Comparison of ENCODE assay signal across 8 mouse cellular contexts in genomic region chr11:75572854-75573650, GRCm38 (mm10). TPM values are rescaled to one million over a fixed set of nuclear protein-coding genes. Genes with fewer than 3 reads are reported as not detected.
DNase-seq lines count a peak whose midpoint lies in the region; ATAC-seq and TF ChIP-seq lines count a peak whose summit lies in the region.

No protein-coding gene starts in this region.

- dilution Hi-C loops in CH12.LX (cut with MboI; ENCODE audit: extremely low pct_ligation_motif_present, extremely low pct_unique_long_range_greater_than_20kb, low sequenced_read_pairs) = no loop called here

- peak; percentile 98 for DNase-seq in CH12.LX (ENCODE audit: extremely low read depth)
- peak; percentile 92 for DNase-seq in c-Kit-positive CD71-positive TER-119-negative erythroid progenitor cells, embryonic 14.5 days (ENCODE audit: low read depth)
- DNase-seq in heart, postnatal 10 days = peak; percentile 95 to 97
- peak; percentile 83 for DNase-seq in large intestine, adult 2 months (ENCODE audit: low read depth, low spot score)
- DNase-seq in liver, postnatal 0 days = peak; percentile 94
- DNase-seq in testis, postnatal 10 days (ENCODE audit: low spot score) = peak; percentile 96

- no peak; the same call in none of the 2 replicates for TF ChIP-seq RAD21 in CH12.LX (IDR thresholded peaks at IDR 0.05; ENCODE audit: low read depth, low read length)

- no peak overlapping the region for H3K4me2 ChIP-seq in CH12.LX (ENCODE audit: insufficient read depth, low read depth, poor library complexity, severe bottlenecking)
- H3K4me2 ChIP-seq in forebrain, embryonic 12.5 days = peak overlapping the region; percentile 11; the same call in 1 of the 2 replicates
- peak overlapping the region; percentile 52 for H3K4me2 ChIP-seq in liver, postnatal 0 days (ENCODE audit: low read depth, low read length)
- no peak overlapping the region for H3K4me2 ChIP-seq in neural tube, embryonic 14.5 days (ENCODE audit: low read depth, low read length)

- no peak overlapping the region for H3K9ac ChIP-seq in CH12.LX (ENCODE audit: insufficient read depth, low read depth)
- peak overlapping the region; percentile 25; the same call in 1 of the 2 replicates for H3K9ac ChIP-seq in forebrain, embryonic 12.5 days
- H3K9ac ChIP-seq in liver, postnatal 0 days (replicated peaks) = no peak overlapping the region; the same call in 1 of the 2 replicates
- peak overlapping the region; percentile 29 for H3K9ac ChIP-seq in neural tube, embryonic 14.5 days (replicated peaks; ENCODE audit: low read depth, low read length)

- peaks cover 18 to 45% of the 10 kb centered on the region in 2 experiments for H3K36me3 ChIP-seq in CH12.LX (replicated peaks in 1 of 2; ENCODE audit: control insufficient read depth in 1 of 2, insufficient read depth in 1 of 2, low read length in 1 of 2)
- peaks cover 19% of the 10 kb centered on the region for H3K36me3 ChIP-seq in forebrain, embryonic 12.5 days (replicated peaks)
- 0 out of 2 replicates have a peak, but pooled peaks cover 6% of the 10 kb centered on the region for H3K36me3 ChIP-seq in liver, postnatal 0 days (replicated peaks; ENCODE audit: insufficient read depth, low read length)
- H3K36me3 ChIP-seq in neural tube, embryonic 14.5 days (ENCODE audit: control insufficient read depth, insufficient read depth, low read length) = peaks cover 12% of the 10 kb centered on the region; the same call in 1 of the 2 replicates

- TF ChIP-seq EP300 in CH12.LX (IDR thresholded peaks at IDR 0.05; ENCODE audit: low read length) = no peak
- TF ChIP-seq EP300 in liver, postnatal 0 days (IDR thresholded peaks at IDR 0.05; ENCODE audit: low read depth) = no peak

- no peak for TF ChIP-seq POLR2A in CH12.LX (IDR thresholded peaks at IDR 0.05; ENCODE audit: low read depth, low read length)

- 4% methylated on average over 12 of the region's 12 CpGs for WGBS in forebrain, embryonic 12.5 days
- 14% methylated on average over 12 of the region's 12 CpGs for WGBS in large intestine, adult 2 months
- 10% methylated on average over 12 of the region's 12 CpGs for WGBS in liver, postnatal 0 days (ENCODE audit: insufficient replicate concordance)
- 8% methylated on average over 12 of the region's 12 CpGs for WGBS in neural tube, embryonic 14.5 days

- H3K9me3 ChIP-seq in CH12.LX (replicated peaks; ENCODE audit: low read length) = no peaks in the 10 kb centered on the region
- H3K9me3 ChIP-seq in forebrain, embryonic 12.5 days = no peaks in the 10 kb centered on the region
- no peaks in the 10 kb centered on the region for H3K9me3 ChIP-seq in liver, postnatal 0 days (ENCODE audit: low read length)
- H3K9me3 ChIP-seq in neural tube, embryonic 14.5 days (ENCODE audit: control insufficient read depth, low read length) = no peaks in the 10 kb centered on the region

- no peak overlapping the region for H3K27ac ChIP-seq in CH12.LX (ENCODE audit: insufficient read depth, low read depth)
- peak overlapping the region; percentile 69 for H3K27ac ChIP-seq in forebrain, embryonic 12.5 days
- peak overlapping the region; percentile 64 for H3K27ac ChIP-seq in liver, postnatal 0 days (ENCODE audit: low read depth)
- H3K27ac ChIP-seq in neural tube, embryonic 14.5 days (ENCODE audit: low read depth, low read length) = peak overlapping the region; percentile 58

- peak; percentile 85 to 99 for TF ChIP-seq CTCF in CH12.LX (conservative IDR thresholded peaks at IDR 0.05 in 1 of 2, IDR thresholded peaks at IDR 0.05 in 1 of 2; ENCODE audit: low read depth in 2 of 2, low read length in 2 of 2)
- peak; percentile 97 for TF ChIP-seq CTCF in liver, postnatal 0 days (IDR thresholded peaks at IDR 0.05; ENCODE audit: low read depth)

- peaks cover 24 to 52% of the 10 kb centered on the region in 2 experiments for H3K4me1 ChIP-seq in CH12.LX (ENCODE audit: control insufficient read depth in 1 of 2, insufficient read depth in 2 of 2)
- H3K4me1 ChIP-seq in forebrain, embryonic 12.5 days = peaks cover 16% of the 10 kb centered on the region
- H3K4me1 ChIP-seq in liver, postnatal 0 days (ENCODE audit: insufficient read depth) = peaks cover 17% of the 10 kb centered on the region
- H3K4me1 ChIP-seq in neural tube, embryonic 14.5 days (ENCODE audit: control insufficient read depth, insufficient read depth, low read length) = peaks cover 13% of the 10 kb centered on the region

- H3K79me2 ChIP-seq in CH12.LX (replicated peaks; ENCODE audit: control insufficient read depth, extremely low read depth, insufficient read depth, poor library complexity, severe bottlenecking) = no peaks in the 10 kb centered on the region

- no peak overlapping the region for H3K4me3 ChIP-seq in CH12.LX (replicated peaks in 1 of 3; ENCODE audit: low read depth in 2 of 3, low read length in 2 of 3, poor library complexity in 1 of 3)
- no peak overlapping the region for H3K4me3 ChIP-seq in forebrain, embryonic 12.5 days (replicated peaks)
- no peak overlapping the region for H3K4me3 ChIP-seq in liver, postnatal 0 days (ENCODE audit: low read depth, low read length)
- no peak overlapping the region for H3K4me3 ChIP-seq in neural tube, embryonic 14.5 days (ENCODE audit: low read depth, low read length)

- no peaks in the 10 kb centered on the region for H3K27me3 ChIP-seq in CH12.LX (replicated peaks)
- H3K27me3 ChIP-seq in forebrain, embryonic 12.5 days = 0 out of 2 replicates have a peak, but pooled peaks cover 3% of the 10 kb centered on the region
- 0 out of 2 replicates have a peak, but pooled peaks cover 4% of the 10 kb centered on the region for H3K27me3 ChIP-seq in liver, postnatal 0 days (ENCODE audit: insufficient read depth, low read length)
- no peaks in the 10 kb centered on the region for H3K27me3 ChIP-seq in neural tube, embryonic 14.5 days (ENCODE audit: control insufficient read depth, insufficient read depth, low read length)

- ATAC-seq in forebrain, embryonic 12.5 days (ENCODE audit: low FRiP score) = peak; percentile 91
- peak; percentile 83 for ATAC-seq in liver, postnatal 0 days
- ATAC-seq in neural tube, embryonic 14.5 days (ENCODE audit: low read depth) = peak; percentile 88

- intact Hi-C loops in heart, postnatal 10 days (cut with DNase I) = loop anchor here (1.0 to 2.0 kb wide), 2 partner anchors 20 to 43 kb away; no protein-coding TSS in a partner anchor

- in situ Hi-C loops in CH12.LX (cut with MboI; ENCODE audit: low pct_ligation_motif_present, low pct_unique_long_range_greater_than_20kb, low sequenced_read_pairs) = loop anchor here (5.0 kb wide), 1 partner anchor 41 kb away; the partner anchor contains the start of gene Slc43a2

TF ChIP-seq in CH12.LX, 34 proteins besides CTCF, POLR2A, EP300 and RAD21 (continues in another document):
- TF ChIP-seq ZNF384 (IDR thresholded peaks at IDR 0.05; ENCODE audit: low read depth, low read length) (0 out of 2 replicates have a peak, but pooled peaks have one; percentile 21), MXI1 (IDR thresholded peaks at IDR 0.05; ENCODE audit: low read depth, low read length) (peak; percentile 43; the same call in 1 of the 2 replicates), JUN (IDR thresholded peaks at IDR 0.05; ENCODE audit: insufficient read depth, low read depth, low read length) (no peak), USF1 (IDR thresholded peaks at IDR 0.05; ENCODE audit: low read depth, low read length) (no peak), ZKSCAN1 (IDR thresholded peaks at IDR 0.05; ENCODE audit: borderline replicate concordance, low read depth, low read length) (no peak), E2F4 (IDR thresholded peaks at IDR 0.05; ENCODE audit: insufficient replicate concordance, low read depth, low read length) (no peak), ZMIZ1 (IDR thresholded peaks at IDR 0.05; ENCODE audit: low read depth, low read length) (no peak), ELF1 (IDR thresholded peaks at IDR 0.05; ENCODE audit: low read depth, low read length) (no peak; the same call in 1 of the 2 replicates)

RNA-seq across cellular contexts. Expression of gene Pitpna, which starts 14.8 kb away (rescaled TPM):
- total RNA-seq in CH12.LX (2012; rRNA removed) (61.8 and 75.8 TPM in 2 replicates), CH12.LX (2014; rRNA removed) (80.7 and 84.6 TPM in 2 replicates)
- 243 and 290 TPM in 2 replicates for polyA plus RNA-seq in CH12.LX (2012; ENCODE audit: insufficient read length, low read depth)
- polyA plus RNA-seq in forebrain, embryonic 12.5 days (2016; fragmentation: Nextera tagmentation; extraction: Ambion mirVana) = 95.5 and 96.1 TPM in 2 replicates
- total RNA-seq in heart, postnatal 10 days (2021) = 100 to 1,000 TPM; 146 to 150 TPM
- polyA plus RNA-seq in large intestine, adult 2 months (2012; rRNA removed) = 168 and 190 TPM in 2 replicates
- 30.1 and 36.7 TPM in 2 replicates for polyA plus RNA-seq in liver, postnatal 0 days (2015; fragmentation: Nextera tagmentation; extraction: Ambion mirVana)
- polyA plus RNA-seq in neural tube, embryonic 14.5 days (2014; fragmentation: Nextera tagmentation; extraction: Ambion mirVana) = 128 TPM in 2 replicates

RNA-seq across cellular contexts. Expression of gene Slc43a2, which starts 41.6 kb away (rescaled TPM):
- total RNA-seq in CH12.LX (2012; rRNA removed) (6.5 and 8.9 TPM in 2 replicates), CH12.LX (2014; rRNA removed) (3.5 and 5.0 TPM in 2 replicates)
- 6.8 and 8.8 TPM in 2 replicates for polyA plus RNA-seq in CH12.LX (2012; ENCODE audit: insufficient read length, low read depth)
- polyA plus RNA-seq in forebrain, embryonic 12.5 days (2016; fragmentation: Nextera tagmentation; extraction: Ambion mirVana) = 11.4 TPM in 2 replicates
- 10 to 100 TPM; 14.2 to 17.3 TPM for total RNA-seq in heart, postnatal 10 days (2021)
- polyA plus RNA-seq in large intestine, adult 2 months (2012; rRNA removed) = 122 and 330 TPM in 2 replicates
- polyA plus RNA-seq in liver, postnatal 0 days (2015; fragmentation: Nextera tagmentation; extraction: Ambion mirVana) = 5.9 and 7.2 TPM in 2 replicates
- polyA plus RNA-seq in neural tube, embryonic 14.5 days (2014; fragmentation: Nextera tagmentation; extraction: Ambion mirVana) = 15.5 and 17.0 TPM in 2 replicates

RNA-seq across cellular contexts. Expression of gene Inpp5k, which starts 57.7 kb away (rescaled TPM):
- 25.5 and 31.2 TPM in 2 replicates for total RNA-seq in CH12.LX (2012; rRNA removed)
- 40.7 and 41.9 TPM in 2 replicates for total RNA-seq in CH12.LX (2014; rRNA removed)
- polyA plus RNA-seq in CH12.LX (2012; ENCODE audit: insufficient read length, low read depth) = 30.5 and 35.6 TPM in 2 replicates
- 21.5 and 25.4 TPM in 2 replicates for polyA plus RNA-seq in forebrain, embryonic 12.5 days (2016; fragmentation: Nextera tagmentation; extraction: Ambion mirVana)
- total RNA-seq in heart, postnatal 10 days (2021) = 10 to 100 TPM; 35.4 to 37.3 TPM
- 28.0 and 39.4 TPM in 2 replicates for polyA plus RNA-seq in large intestine, adult 2 months (2012; rRNA removed)
- polyA plus RNA-seq in liver, postnatal 0 days (2015; fragmentation: Nextera tagmentation; extraction: Ambion mirVana) = 16.7 TPM in 2 replicates
- polyA plus RNA-seq in neural tube, embryonic 14.5 days (2014; fragmentation: Nextera tagmentation; extraction: Ambion mirVana) = 50.0 and 57.4 TPM in 2 replicates

RNA-seq across cellular contexts. Expression of gene Scarf1, which starts 59.7 kb away (rescaled TPM):
- total RNA-seq in CH12.LX (2012; rRNA removed) = 0.59 and 0.76 TPM in 2 replicates
- 0.24 and 0.28 TPM in 2 replicates for total RNA-seq in CH12.LX (2014; rRNA removed)
- 0.76 and 0.90 TPM in 2 replicates for polyA plus RNA-seq in CH12.LX (2012; ENCODE audit: insufficient read length, low read depth)
- 3.0 and 3.9 TPM in 2 replicates for polyA plus RNA-seq in forebrain, embryonic 12.5 days (2016; fragmentation: Nextera tagmentation; extraction: Ambion mirVana)
- 10 to 100 TPM; 15.9 to 17.8 TPM for total RNA-seq in heart, postnatal 10 days (2021)
- polyA plus RNA-seq in large intestine, adult 2 months (2012; rRNA removed) = 3.8 and 5.9 TPM in 2 replicates
- 3.1 TPM in 2 replicates for polyA plus RNA-seq in liver, postnatal 0 days (2015; fragmentation: Nextera tagmentation; extraction: Ambion mirVana)
- polyA plus RNA-seq in neural tube, embryonic 14.5 days (2014; fragmentation: Nextera tagmentation; extraction: Ambion mirVana) = 1.8 and 3.8 TPM in 2 replicates

Comparison
In these comparisons a context has a peak if more than half of its experiments do, and no peak if none do; other contexts are left out.
1. H3K4me2 ChIP-seq: peak in forebrain, embryonic 12.5 days (single experiment) and liver, postnatal 0 days (single experiment); none in CH12.LX (single experiment) and neural tube, embryonic 14.5 days (single experiment).
2. H3K9ac ChIP-seq: peak in forebrain, embryonic 12.5 days (single experiment) and neural tube, embryonic 14.5 days (single experiment); none in CH12.LX (single experiment) and liver, postnatal 0 days (single experiment).
3. Peak in every context shown above with its lines, with median percentiles within 50 percentile points of each other: DNase-seq and ATAC-seq.